Mouse (Mus musculus): ENCODE measurements around the gene Hoxb9. TPM values are rescaled to one million over a fixed set of nuclear protein-coding genes. Genes with fewer than 3 reads are reported as not detected.

Gene Hoxb9
- total and polyA plus RNA-seq, 3 experiments = not detected

GRCm38 (mm10) chr11:96284774-96285734, 13.8 kb downstream of the Hoxb9 start:
- 0 out of 2 replicates have a peak, but pooled peaks have one; percentile 7 for TF ChIP-seq MAZ (IDR thresholded peaks at IDR 0.05; ENCODE audit: low read depth, low read length)
- TF ChIP-seq E2F4 (IDR thresholded peaks at IDR 0.05; ENCODE audit: insufficient replicate concordance, low read depth, low read length) = no peak
- TF ChIP-seq EP300 (IDR thresholded peaks at IDR 0.05; ENCODE audit: low read length) = no peak
- dilution Hi-C loops (cut with MboI; ENCODE audit: extremely low pct_ligation_motif_present, extremely low pct_unique_long_range_greater_than_20kb, low sequenced_read_pairs) (no loop called here), in situ Hi-C loops (cut with MboI; ENCODE audit: low pct_ligation_motif_present, low pct_unique_long_range_greater_than_20kb, low sequenced_read_pairs) (no loop called here)
- Histone ChIP-seq H3K27ac (ENCODE audit: insufficient read depth, low read depth) (no peak overlapping the region), H3K9ac (ENCODE audit: insufficient read depth, low read depth) (peak overlapping the region; percentile 30; the same call in 1 of the 2 replicates), H3K36me3 (replicated peaks in 1 of 2; ENCODE audit: control insufficient read depth in 1 of 2, insufficient read depth in 1 of 2, low read length in 1 of 2) (no peaks in the 10 kb centered on the region), H3K27me3 (replicated peaks) (peaks cover 96% of the 10 kb centered on the region), H3K9me3 (replicated peaks; ENCODE audit: low read length) (peaks cover 16% of the 10 kb centered on the region), H3K4me2 (ENCODE audit: insufficient read depth, low read depth, poor library complexity, severe bottlenecking) (peak overlapping the region; percentile 91), H3K4me1 (ENCODE audit: control insufficient read depth in 1 of 2, insufficient read depth in 2 of 2) (peaks cover 3 to 8% of the 10 kb centered on the region in 2 experiments; a peak in 3 of 4 replicates), H3K4me3 (replicated peaks in 1 of 3; ENCODE audit: low read depth in 2 of 3, low read length in 2 of 3, poor library complexity in 1 of 3) (peak overlapping the region in 1 of 3 experiments; percentile 50), H3K79me2 (replicated peaks; ENCODE audit: control insufficient read depth, extremely low read depth, insufficient read depth, poor library complexity, severe bottlenecking) (no peaks in the 10 kb centered on the region)
- DNase-seq (ENCODE audit: extremely low read depth) = no peak

GRCm38 (mm10) chr11:96285771-96286738, 14.8 kb downstream of the Hoxb9 start, which contains the start of gene Hoxb7:
Gene Hoxb7 (plus strand): TSS chr11:96286623.
- in situ Hi-C loops (cut with MboI; ENCODE audit: low pct_ligation_motif_present, low pct_unique_long_range_greater_than_20kb, low sequenced_read_pairs) = no loop called here
- no peaks in the 10 kb centered on the region for H3K79me2 ChIP-seq (replicated peaks; ENCODE audit: control insufficient read depth, extremely low read depth, insufficient read depth, poor library complexity, severe bottlenecking)
- TF ChIP-seq ZC3H11A (IDR thresholded peaks at IDR 0.05; ENCODE audit: low read depth, low read length) (no peak), SIN3A (IDR thresholded peaks at IDR 0.05; ENCODE audit: low read length) (no peak)
- H3K36me3 ChIP-seq (replicated peaks in 1 of 2; ENCODE audit: control insufficient read depth in 1 of 2, insufficient read depth in 1 of 2, low read length in 1 of 2) = no peaks in the 10 kb centered on the region
- H3K4me3 ChIP-seq (replicated peaks in 1 of 3; ENCODE audit: low read depth in 2 of 3, low read length in 2 of 3, poor library complexity in 1 of 3) = no peak within 1 kb of the TSS
- peaks cover 96% of the 10 kb centered on the region for H3K27me3 ChIP-seq (replicated peaks)
- peaks cover 3 to 8% of the 10 kb centered on the region in 2 experiments; a peak in 3 of 4 replicates for H3K4me1 ChIP-seq (ENCODE audit: control insufficient read depth in 1 of 2, insufficient read depth in 2 of 2)
- H3K9ac ChIP-seq (ENCODE audit: insufficient read depth, low read depth) = no peak within 1 kb of the TSS
- dilution Hi-C loops (cut with MboI; ENCODE audit: extremely low pct_ligation_motif_present, extremely low pct_unique_long_range_greater_than_20kb, low sequenced_read_pairs) = no loop called here
- H3K27ac ChIP-seq (ENCODE audit: insufficient read depth, low read depth) = no peak within 1 kb of the TSS
- H3K4me2 ChIP-seq (ENCODE audit: insufficient read depth, low read depth, poor library complexity, severe bottlenecking) = no peak within 1 kb of the TSS
- DNase-seq (ENCODE audit: extremely low read depth) = no peak
- peaks cover 16% of the 10 kb centered on the region for H3K9me3 ChIP-seq (replicated peaks; ENCODE audit: low read length)

- no peak for DNase-seq (ENCODE audit: extremely low read depth)
- Histone ChIP-seq H3K4me3 (replicated peaks in 1 of 3; ENCODE audit: low read depth in 2 of 3, low read length in 2 of 3, poor library complexity in 1 of 3) (no peak overlapping the region), H3K9ac (ENCODE audit: insufficient read depth, low read depth) (no peak overlapping the region), H3K27ac (ENCODE audit: insufficient read depth, low read depth) (no peak overlapping the region), H3K36me3 (replicated peaks in 1 of 2; ENCODE audit: control insufficient read depth in 1 of 2, insufficient read depth in 1 of 2, low read length in 1 of 2) (no peaks in the 10 kb centered on the region), H3K9me3 (replicated peaks; ENCODE audit: low read length) (peaks cover 16% of the 10 kb centered on the region), H3K79me2 (replicated peaks; ENCODE audit: control insufficient read depth, extremely low read depth, insufficient read depth, poor library complexity, severe bottlenecking) (no peaks in the 10 kb centered on the region), H3K27me3 (replicated peaks) (peaks cover 96% of the 10 kb centered on the region), H3K4me1 (ENCODE audit: control insufficient read depth in 1 of 2, insufficient read depth in 2 of 2) (peaks cover 5 to 8% of the 10 kb centered on the region in 2 experiments; a peak in 3 of 4 replicates), H3K4me2 (ENCODE audit: insufficient read depth, low read depth, poor library complexity, severe bottlenecking) (no peak overlapping the region)
- in situ Hi-C loops (cut with MboI; ENCODE audit: low pct_ligation_motif_present, low pct_unique_long_range_greater_than_20kb, low sequenced_read_pairs) = no loop called here
- TF ChIP-seq ELF1 (IDR thresholded peaks at IDR 0.05; ENCODE audit: low read depth, low read length) (no peak), MAZ (IDR thresholded peaks at IDR 0.05; ENCODE audit: low read depth, low read length) (no peak), TBP (conservative IDR thresholded peaks at IDR 0.05; ENCODE audit: low read depth, low read length) (no peak), NELFE (IDR thresholded peaks at IDR 0.05; ENCODE audit: low read depth, low read length) (no peak), RCOR1 (conservative IDR thresholded peaks at IDR 0.05; ENCODE audit: low read depth, low read length) (no peak), ZNF384 (IDR thresholded peaks at IDR 0.05; ENCODE audit: low read depth, low read length) (no peak), E2F4 (IDR thresholded peaks at IDR 0.05; ENCODE audit: insufficient replicate concordance, low read depth, low read length) (no peak), HCFC1 (IDR thresholded peaks at IDR 0.05; ENCODE audit: low read depth, low read length) (no peak), KAT2A (IDR thresholded peaks at IDR 0.05; ENCODE audit: insufficient replicate concordance, low read length) (no peak), NRF1 (IDR thresholded peaks at IDR 0.05; ENCODE audit: low read depth, low read length) (no peak)
- dilution Hi-C loops (cut with MboI; ENCODE audit: extremely low pct_ligation_motif_present, extremely low pct_unique_long_range_greater_than_20kb, low sequenced_read_pairs) = no loop called here
Measured at GRCm38 (mm10) chr11:96286739-96287385, 15.6 kb downstream of the Hoxb9 start.
